Mouse (Mus musculus) limb, embryonic 13.5 days (tissue): ENCODE results near the gene Olfr419. TPM values are rescaled to one million over a fixed set of nuclear protein-coding genes. Genes with fewer than 3 reads are reported as not detected.

Source experiments
- polyA plus RNA-seq: library from polyadenylated mRNA; unstranded; fragments of >200 nt; fragmentation: Nextera tagmentation; extraction: Ambion mirVana; gene quantifications from 2 replicates; pipeline ENCODE4 v1.2.1, GENCODE M21; 2015

The Olfr419 gene
- polyA plus RNA-seq, 1 experiment from 2014 or later = not detected

Other genes starting within 250 kb of the Olfr419 start
- 0.22 and 0.29 TPM in 2 replicates for gene Ifi205, start 220.3 kb downstream of the Olfr419 start, polyA plus RNA-seq
- gene Olfr433, start 211.4 kb downstream of the Olfr419 start, polyA plus RNA-seq = 0.05 TPM in 1 of 2 replicates, not detected in the other
- gene Olfr432, start 202.9 kb downstream of the Olfr419 start, polyA plus RNA-seq = not detected in 2 replicates
- not detected in 2 replicates for gene Olfr430, start 185.5 kb downstream of the Olfr419 start, polyA plus RNA-seq
- gene Olfr429, start 167.7 kb downstream of the Olfr419 start, polyA plus RNA-seq = not detected in 2 replicates
- gene Olfr427, start 155.2 kb downstream of the Olfr419 start, polyA plus RNA-seq = not detected in 2 replicates
- gene Olfr231, start 130.9 kb downstream of the Olfr419 start, polyA plus RNA-seq = not detected in 2 replicates
- gene Olfr424, start 120.5 kb downstream of the Olfr419 start, polyA plus RNA-seq = not detected in 2 replicates
- not detected in 2 replicates for gene Olfr420, start 96.4 kb downstream of the Olfr419 start, polyA plus RNA-seq
- 0.27 and 0.59 TPM in 2 replicates for gene Spta1, start 79.3 kb downstream of the Olfr419 start, polyA plus RNA-seq
- gene Mptx1, start 78.5 kb upstream of the Olfr419 start, polyA plus RNA-seq = not detected in 2 replicates
- not detected in 2 replicates for gene Olfr417, start 113.1 kb upstream of the Olfr419 start, polyA plus RNA-seq
- not detected in 2 replicates for gene Olfr248, start 139.0 kb upstream of the Olfr419 start, polyA plus RNA-seq
- not detected in 2 replicates for gene Olfr414, start 172.0 kb upstream of the Olfr419 start, polyA plus RNA-seq
- not detected in 2 replicates for gene Olfr220, start 190.0 kb upstream of the Olfr419 start, polyA plus RNA-seq
- 1.2 and 1.5 TPM in 2 replicates for gene Fmn2, start 249.8 kb upstream of the Olfr419 start, polyA plus RNA-seq